Mouse (Mus musculus) liver, adult 2 months (tissue): Measurements from ENCODE around the gene Rpl27a. TPM values are rescaled to one million over a fixed set of nuclear protein-coding genes. Genes with fewer than 3 reads are reported as not detected.

Source experiments
- DNase-seq: peaks from one replicate; pipeline ENCODE4 v3.0.0-alpha.2; 2011; ENCODE audit warnings: low read depth, low spot score; ENCODE audit errors: extremely low read depth
- H3K27ac ChIP-seq: fragments of 200-500 bp; replicated peaks from 2 replicates; pipeline ENCODE4 v1.5.1; 2012; ENCODE audit warnings: low read depth, mild to moderate bottlenecking, control low read depth, inconsistent platforms, low read length; ENCODE audit not compliant: insufficient read depth
- H3K27me3 ChIP-seq: fragments of 200-500 bp; 2 replicates; pipeline ENCODE4 v1.6.1; 2012; ENCODE audit warnings: mild to moderate bottlenecking, moderate library complexity, low read length, inconsistent platforms; ENCODE audit not compliant: control insufficient read depth, insufficient read depth
- H3K36me3 ChIP-seq: fragments of 200-500 bp; 2 replicates; pipeline ENCODE4 v1.6.1; 2012; ENCODE audit warnings: low read length, inconsistent platforms; ENCODE audit not compliant: control insufficient read depth, insufficient read depth
- H3K4me1 ChIP-seq: fragments of 200-500 bp; 2 replicates; pipeline ENCODE4 v1.6.1; 2011; ENCODE audit warnings: low read length; ENCODE audit not compliant: control insufficient read depth, insufficient read depth
- H3K4me3 ChIP-seq: fragments of 200-500 bp; 2 replicates; pipeline ENCODE4 v1.5.1; 2011; ENCODE audit warnings: low read depth, mild to moderate bottlenecking, control low read depth, low read length, moderate library complexity; ENCODE audit not compliant: insufficient read depth
- H3K79me2 ChIP-seq: fragments of 200-500 bp; 2 replicates; pipeline ENCODE4 v1.6.1; 2012; ENCODE audit warnings: inconsistent platforms, mild to moderate bottlenecking, low read length, moderate library complexity; ENCODE audit not compliant: control insufficient read depth, insufficient read depth
- H3K9ac ChIP-seq: fragments of 200-500 bp; 2 replicates; pipeline ENCODE4 v1.6.1; 2012; ENCODE audit warnings: low read depth, mild to moderate bottlenecking, control low read depth, inconsistent platforms, low read length
- CTCF ChIP-seq: fragments of 200-500 bp; IDR thresholded peaks from 2 replicates; pipeline ENCODE4 v1.5.1; 2011; ENCODE audit warnings: low read depth, low read length, control low read depth
- POLR2A ChIP-seq: fragments of 200-500 bp; IDR thresholded peaks from 2 replicates; pipeline ENCODE4 v1.6.1; 2011; ENCODE audit warnings: low read length, control low read depth; ENCODE audit not compliant: insufficient read depth; ENCODE audit errors: extremely low read depth
- WGBS: fragments of 180-500 bp; shearing (Covaris S2); methylation state at CpG from one replicate; pipeline ENCODE4 v1.1.7; 2018; 5-methylcytosine and 5-hydroxymethylcytosine counted together
- polyA plus RNA-seq: library from polyadenylated mRNA; depleted of rRNA; stranded (reverse); fragments of >200 nt; gene quantifications from 2 replicates; pipeline ENCODE4 v1.2.3, GENCODE M21; 2012; rRNA removed
- total RNA-seq: library from RNA; depleted of rRNA; stranded (reverse); fragments of >200 nt; gene quantifications from 2 replicates; pipeline ENCODE4 v1.2.3, GENCODE M21; 2014; rRNA removed

Gene Rpl27a
- total and polyA plus RNA-seq, 2 experiments = 255 to 318 TPM

DNA sequence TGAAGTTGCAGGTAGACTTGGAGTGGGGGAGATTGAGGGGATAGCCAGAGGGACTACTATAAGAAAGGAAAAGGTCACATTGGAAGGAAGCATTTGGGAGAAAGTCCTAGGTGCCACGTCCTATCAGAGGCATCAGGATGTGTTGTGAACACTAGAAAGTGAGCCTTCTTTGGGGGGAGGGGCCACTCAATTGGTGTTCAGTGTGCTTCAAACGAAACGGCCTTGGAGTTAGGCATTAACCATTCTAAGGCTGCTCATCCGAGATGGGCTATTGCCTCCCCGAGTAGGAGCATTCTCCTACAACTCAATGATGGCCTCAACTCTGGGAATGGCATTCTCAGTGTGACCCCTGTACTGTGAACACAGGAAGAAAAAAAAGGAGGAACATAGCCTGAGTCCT, 43.7 kb downstream of the Rpl27a start:
- peaks cover 16% of the 10 kb centered on the region; the same call in 1 of the 2 replicates for H3K79me2 ChIP-seq
- H3K27me3 ChIP-seq = no peaks in the 10 kb centered on the region
- H3K27ac ChIP-seq = peak overlapping the region; percentile 83
- DNase-seq = peak; percentile 55
- H3K4me1 ChIP-seq = peaks cover 49% of the 10 kb centered on the region
- H3K4me3 ChIP-seq = no peak overlapping the region
- 4% methylated on average over 5 of the region's 5 CpGs for WGBS
- H3K36me3 ChIP-seq = no peaks in the 10 kb centered on the region
- TF ChIP-seq CTCF = no peak
- TF ChIP-seq POLR2A = no peak
- H3K9ac ChIP-seq = peak overlapping the region; percentile 48; the same call in 1 of the 2 replicates

DNA sequence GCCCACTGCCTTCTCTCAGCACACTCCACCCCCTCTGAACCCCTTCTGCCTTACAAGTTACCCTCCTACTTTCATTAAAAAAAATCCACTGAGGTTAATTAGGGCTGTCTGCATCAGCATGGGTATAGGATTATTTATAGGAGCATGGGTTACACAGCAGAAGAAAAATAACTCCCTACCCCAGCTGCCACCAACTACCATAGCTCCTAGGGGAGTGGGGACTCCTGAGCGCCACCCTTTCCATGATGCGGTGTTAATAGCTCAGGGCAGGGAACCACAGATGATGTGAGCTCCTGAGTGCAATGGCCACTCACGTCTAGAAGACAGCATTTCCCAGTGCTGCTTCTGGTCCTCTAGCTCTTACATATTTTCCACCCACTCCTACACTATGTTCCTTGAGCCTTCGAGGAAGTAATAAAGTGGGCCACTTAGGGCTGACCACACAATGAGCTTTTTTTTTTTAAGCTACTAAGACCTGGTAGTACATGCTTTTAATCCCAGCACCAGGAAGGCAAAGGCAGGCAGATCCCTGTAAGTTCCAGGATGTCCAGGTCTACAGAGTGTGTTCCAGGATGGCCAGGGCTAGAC, 44.9 kb downstream of the Rpl27a start:
- peaks cover 17% of the 10 kb centered on the region; the same call in 1 of the 2 replicates for H3K79me2 ChIP-seq
- no peak overlapping the region for H3K4me3 ChIP-seq
- no peak overlapping the region for H3K9ac ChIP-seq
- H3K36me3 ChIP-seq = no peaks in the 10 kb centered on the region
- no peaks in the 10 kb centered on the region for H3K27me3 ChIP-seq
- WGBS = 85% methylated on average over 4 of the region's 4 CpGs
- no peak overlapping the region for H3K27ac ChIP-seq
- no peak for DNase-seq
- TF ChIP-seq POLR2A (no peak), CTCF (no peak)
- peaks cover 56% of the 10 kb centered on the region for H3K4me1 ChIP-seq

DNA sequence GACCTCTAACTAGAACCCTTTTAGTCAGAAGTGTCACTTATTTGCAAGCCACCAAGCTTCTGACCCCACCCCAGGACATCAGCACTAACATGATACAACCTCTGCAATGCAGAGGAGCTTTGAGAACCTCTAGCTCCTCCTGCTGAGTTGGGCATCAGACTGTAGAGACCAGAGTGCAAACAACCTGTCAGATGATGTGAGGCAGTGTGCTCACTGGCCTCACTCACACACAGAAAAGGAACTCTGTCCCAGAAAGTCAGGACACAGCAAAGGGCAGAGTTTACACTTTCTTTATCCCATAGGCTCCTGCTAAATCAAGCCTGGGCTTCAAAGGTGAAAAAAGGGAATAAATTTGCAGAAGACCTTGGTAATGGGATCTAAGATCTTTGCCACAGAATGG, 47.4 kb downstream of the Rpl27a start:
- Histone ChIP-seq H3K4me1 (peaks cover 39% of the 10 kb centered on the region), H3K27ac (peak overlapping the region; percentile 78)

DNA sequence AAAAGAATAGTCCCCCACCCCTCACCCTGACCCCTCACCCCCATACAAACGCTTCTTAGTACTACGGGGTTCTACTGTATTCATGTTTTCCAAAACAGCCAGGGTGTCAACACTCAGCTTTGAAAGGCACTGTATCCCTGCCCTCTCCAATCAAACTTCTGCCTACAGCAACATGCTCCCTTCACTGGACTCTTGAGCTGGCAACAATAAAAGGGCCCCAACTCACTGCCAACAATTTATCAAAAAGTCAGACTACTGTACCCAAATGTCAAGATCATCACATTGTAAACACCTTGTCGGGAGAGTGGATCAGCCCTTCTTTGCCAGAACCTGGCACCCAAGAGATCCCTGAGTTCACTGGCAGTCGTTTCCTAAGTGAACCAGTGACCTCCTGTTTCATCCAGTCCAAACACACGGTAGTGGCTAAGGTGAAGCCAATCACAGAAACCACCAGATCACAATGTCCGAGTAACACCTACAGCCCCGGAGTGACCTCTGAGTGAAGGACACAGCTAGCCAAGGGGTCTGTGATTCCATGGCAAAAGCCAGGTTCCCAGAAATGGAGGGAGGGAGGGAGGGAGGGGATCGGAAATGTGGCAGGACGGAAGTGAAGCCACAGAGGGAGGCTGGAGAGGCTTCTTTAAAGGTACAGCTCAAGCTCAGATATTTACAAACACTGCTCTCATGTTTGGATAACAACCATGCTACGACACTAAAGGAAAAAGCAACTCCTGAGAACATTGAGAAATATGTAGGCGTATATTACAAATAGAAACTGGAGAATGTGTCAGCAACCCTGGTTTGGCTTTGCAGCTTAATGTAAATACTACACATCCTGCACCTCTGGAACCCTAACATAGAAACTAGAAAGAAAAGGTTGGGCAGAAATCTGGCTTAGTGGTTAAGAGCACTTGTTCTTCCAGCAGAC, 48.2 kb downstream of the Rpl27a start:
- 14% methylated on average over 11 of the region's 11 CpGs for WGBS

More for the DNA sequence above, 47.4 kb downstream of the Rpl27a start:
- Histone ChIP-seq H3K27me3 (no peaks in the 10 kb centered on the region), H3K4me3 (no peak overlapping the region), H3K9ac (peak overlapping the region; percentile 11), H3K79me2 (peaks cover 17% of the 10 kb centered on the region; the same call in 1 of the 2 replicates), H3K36me3 (no peaks in the 10 kb centered on the region)
- TF ChIP-seq CTCF (no peak), POLR2A (no peak)
- DNase-seq = peak; percentile 83

DNA sequence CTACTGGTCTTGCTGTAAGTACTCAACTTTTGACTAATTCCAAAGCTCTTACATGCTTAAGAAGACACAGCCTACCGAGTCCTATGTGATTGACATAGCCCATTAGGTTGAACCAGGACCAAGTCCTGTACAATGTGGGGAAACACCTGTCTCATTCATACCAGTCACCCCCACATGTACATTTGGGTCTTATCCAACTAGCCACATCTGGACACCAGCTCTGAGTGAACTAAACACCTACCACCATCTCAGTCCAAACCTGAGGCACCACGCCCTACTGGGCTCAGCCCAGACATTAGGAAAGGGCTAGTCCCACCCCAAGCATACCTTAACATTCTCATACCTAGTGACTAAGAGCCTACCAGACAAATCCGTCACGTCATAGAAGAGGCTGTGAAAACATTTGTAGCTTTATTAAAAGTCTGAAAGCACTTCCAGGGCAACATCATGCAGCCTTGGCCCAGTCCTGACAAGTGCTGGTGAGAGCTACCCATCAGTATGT, 49.5 kb downstream of the Rpl27a start:
- WGBS = 93% methylated on average over 4 of the region's 4 CpGs
- peaks cover 24% of the 10 kb centered on the region for H3K4me1 ChIP-seq
- no peak for TF ChIP-seq POLR2A

More for the DNA sequence above, 48.2 kb downstream of the Rpl27a start:
- Histone ChIP-seq H3K27ac (peak overlapping the region; percentile 78), H3K9ac (peak overlapping the region; percentile 11; the same call in 1 of the 2 replicates), H3K4me3 (no peak overlapping the region; the same call in 1 of the 2 replicates), H3K79me2 (peaks cover 17% of the 10 kb centered on the region; the same call in 1 of the 2 replicates), H3K36me3 (no peaks in the 10 kb centered on the region), H3K27me3 (no peaks in the 10 kb centered on the region), H3K4me1 (peaks cover 35% of the 10 kb centered on the region)
- TF ChIP-seq CTCF (no peak), POLR2A (no peak)
- peak; percentile 99 for DNase-seq

More for the DNA sequence above, 49.5 kb downstream of the Rpl27a start:
- H3K36me3 ChIP-seq = no peaks in the 10 kb centered on the region
- no peaks in the 10 kb centered on the region for H3K27me3 ChIP-seq
- DNase-seq = no peak
- H3K27ac ChIP-seq = no peak overlapping the region
- no peak overlapping the region for H3K4me3 ChIP-seq
- H3K79me2 ChIP-seq = peaks cover 17% of the 10 kb centered on the region; the same call in 1 of the 2 replicates
- H3K9ac ChIP-seq = no peak overlapping the region

Other genes with a start within 250 kb of the Rpl27a start
- gene Stk33, start 80.1 kb upstream of the Rpl27a start, total RNA-seq = not detected in 2 replicates
- not detected in 2 replicates for gene Stk33, start 80.1 kb upstream of the Rpl27a start, polyA plus RNA-seq
- under 0.01 and 0.07 TPM in 2 replicates for gene Trim66, start 11.0 kb upstream of the Rpl27a start, total RNA-seq
- 0.04 and 0.06 TPM in 2 replicates for gene Trim66, start 11.0 kb upstream of the Rpl27a start, polyA plus RNA-seq
- 8.3 and 22.6 TPM in 2 replicates for gene St5, start 184.5 kb downstream of the Rpl27a start, total RNA-seq
- gene St5, start 184.5 kb downstream of the Rpl27a start, polyA plus RNA-seq = 36.4 and 44.1 TPM in 2 replicates
- gene Akip1, start 184.5 kb downstream of the Rpl27a start, total RNA-seq = 17.2 and 20.2 TPM in 2 replicates
- 14.0 and 15.9 TPM in 2 replicates for gene Akip1, start 184.5 kb downstream of the Rpl27a start, polyA plus RNA-seq
- not detected in 2 replicates for gene BC051019, start 204.7 kb downstream of the Rpl27a start, total RNA-seq
- not detected in 2 replicates for gene BC051019, start 204.7 kb downstream of the Rpl27a start, polyA plus RNA-seq
- not detected in 2 replicates for gene Ascl3, start 212.6 kb downstream of the Rpl27a start, total RNA-seq
- gene Ascl3, start 212.6 kb downstream of the Rpl27a start, polyA plus RNA-seq = 0.18 TPM in 1 of 2 replicates, not detected in the other
- gene Tmem9b, start 233.7 kb downstream of the Rpl27a start, total RNA-seq = 25.2 and 26.3 TPM in 2 replicates
- gene Tmem9b, start 233.7 kb downstream of the Rpl27a start, polyA plus RNA-seq = 16.5 and 18.4 TPM in 2 replicates